Mouse (Mus musculus) MEL (cell line): ENCODE measurements around the gene Kat6b.

ENCODE experiments used
- CTCF ChIP-seq, 3 experiments: IDR thresholded peaks in 2 of 3; conservative IDR thresholded peaks in 1 of 3; 2 replicates each; pipeline ENCODE4 v1.5.1; 2011 to 2012; ENCODE audit warnings: low read length in 3 of 3, low read depth in 2 of 3, mild to moderate bottlenecking in 2 of 3, improper control_type of control experiment in 1 of 3, inconsistent platforms in 1 of 3, mixed read lengths in 1 of 3, moderate library complexity in 1 of 3; ENCODE audit not compliant: control insufficient read depth in 1 of 3, insufficient read depth in 1 of 3, poor library complexity in 1 of 3, severe bottlenecking in 1 of 3
- ELF1 ChIP-seq: IDR thresholded peaks from 2 replicates; pipeline ENCODE4 v1.6.1; 2014; ENCODE audit warnings: low read depth, mild to moderate bottlenecking, inconsistent platforms, low read length, improper control_type of control experiment, moderate library complexity
- POLR2A ChIP-seq, 2 experiments: IDR thresholded peaks; 2 replicates each; pipeline ENCODE4 v1.6.1; 2011 to 2012; ENCODE audit warnings: low read length in 2 of 2, mild to moderate bottlenecking in 2 of 2, control low read depth in 1 of 2, improper control_type of control experiment in 1 of 2, low read depth in 1 of 2, moderate library complexity in 1 of 2; ENCODE audit not compliant: control insufficient read depth in 1 of 2, insufficient read depth in 1 of 2, poor library complexity in 1 of 2
- UBTF ChIP-seq: IDR thresholded peaks from 2 replicates; pipeline ENCODE4 v1.6.1; 2012; ENCODE audit warnings: low read depth, mild to moderate bottlenecking, inconsistent platforms, low read length, improper control_type of control experiment, moderate library complexity, borderline replicate concordance; ENCODE audit not compliant: insufficient read depth
- USF1 ChIP-seq: IDR thresholded peaks from 2 replicates; pipeline ENCODE4 v1.6.1; 2014; ENCODE audit warnings: low read depth, mild to moderate bottlenecking, inconsistent platforms, low read length, improper control_type of control experiment, moderate library complexity

- no peak for TF ChIP-seq USF1
- TF ChIP-seq POLR2A (IDR thresholded peaks at IDR 0.05; ENCODE audit: control insufficient read depth in 1 of 2, insufficient read depth in 1 of 2, low read depth in 1 of 2, low read length in 2 of 2, poor library complexity in 1 of 2) = no peak
- no peak for TF ChIP-seq CTCF (IDR thresholded peaks at IDR 0.05 in 2 of 3, conservative IDR thresholded peaks at IDR 0.05 in 1 of 3; ENCODE audit: control insufficient read depth in 1 of 3, insufficient read depth in 1 of 3, low read depth in 2 of 3, low read length in 3 of 3, poor library complexity in 1 of 3, severe bottlenecking in 1 of 3)
- TF ChIP-seq UBTF = no peak
- no peak for TF ChIP-seq ELF1
Observed at GRCm38 (mm10) chr14:21455654-21456350, 25.4 kb upstream of the Kat6b start.
